Mouse (Mus musculus): Measurements from ENCODE around the gene Ipmk. TPM values are rescaled to one million over a fixed set of nuclear protein-coding genes. Genes with fewer than 3 reads are reported as not detected.

The Ipmk gene
- polyA plus RNA-seq, 1 experiment: 0.52 TPM

- H3K27me3 ChIP-seq (ENCODE audit: control insufficient read depth): no peaks in the 10 kb centered on the region
- no peaks in the 10 kb centered on the region for H3K9me3 ChIP-seq (ENCODE audit: control insufficient read depth, low read length)
- H3K4me1 ChIP-seq (ENCODE audit: control insufficient read depth): no peaks in the 10 kb centered on the region
- H3K4me3 ChIP-seq (replicated peaks): no peak overlapping the region
- H3K36me3 ChIP-seq (ENCODE audit: control insufficient read depth): peaks cover 84% of the 10 kb centered on the region
- no peak for TF ChIP-seq TAL1 (IDR thresholded peaks at IDR 0.05; ENCODE audit: low read length)
- no peak for TF ChIP-seq GATA1 (IDR thresholded peaks at IDR 0.05; ENCODE audit: low read length)
Measured at GRCm38 (mm10) chr10:71332859-71333258, 14.7 kb upstream of the Ipmk start.

GRCm38 (mm10) chr10:71337733-71338132 lies 9.8 kb upstream of the Ipmk start:
- peaks cover 67% of the 10 kb centered on the region for H3K36me3 ChIP-seq (ENCODE audit: control insufficient read depth)
- no peaks in the 10 kb centered on the region for H3K27me3 ChIP-seq (ENCODE audit: control insufficient read depth)
- H3K4me3 ChIP-seq (replicated peaks): no peak overlapping the region
- no peaks in the 10 kb centered on the region for H3K9me3 ChIP-seq (ENCODE audit: control insufficient read depth, low read length)
- peaks cover 30% of the 10 kb centered on the region for H3K4me1 ChIP-seq (ENCODE audit: control insufficient read depth)
- TF ChIP-seq TAL1 (IDR thresholded peaks at IDR 0.05; ENCODE audit: low read length) (no peak), GATA1 (IDR thresholded peaks at IDR 0.05; ENCODE audit: low read length) (no peak)

- Histone ChIP-seq H3K9me3 (ENCODE audit: control insufficient read depth, low read length) (no peaks in the 10 kb centered on the region), H3K36me3 (ENCODE audit: control insufficient read depth) (peaks cover 61% of the 10 kb centered on the region), H3K4me3 (replicated peaks) (no peak overlapping the region), H3K4me1 (ENCODE audit: control insufficient read depth) (peaks cover 35% of the 10 kb centered on the region), H3K27me3 (ENCODE audit: control insufficient read depth) (no peaks in the 10 kb centered on the region)
- TF ChIP-seq GATA1 (IDR thresholded peaks at IDR 0.05; ENCODE audit: low read length) (no peak), TAL1 (IDR thresholded peaks at IDR 0.05; ENCODE audit: low read length) (no peak)
Measured at GRCm38 (mm10) chr10:71338156-71338905, 9.2 kb upstream of the Ipmk start.

- Histone ChIP-seq H3K4me1 (ENCODE audit: control insufficient read depth) (peaks cover 41% of the 10 kb centered on the region), H3K4me3 (replicated peaks) (no peak overlapping the region), H3K9me3 (ENCODE audit: control insufficient read depth, low read length) (no peaks in the 10 kb centered on the region), H3K36me3 (ENCODE audit: control insufficient read depth) (peaks cover 50% of the 10 kb centered on the region), H3K27me3 (ENCODE audit: control insufficient read depth) (no peaks in the 10 kb centered on the region)
- TF ChIP-seq TAL1 (IDR thresholded peaks at IDR 0.05; ENCODE audit: low read length) (no peak), GATA1 (IDR thresholded peaks at IDR 0.05; ENCODE audit: low read length) (no peak)
Measured at GRCm38 (mm10) chr10:71339463-71339862, 8.1 kb upstream of the Ipmk start.

GRCm38 (mm10) chr10:71340195-71340594 lies 7.4 kb upstream of the Ipmk start:
- peaks cover 43% of the 10 kb centered on the region for H3K36me3 ChIP-seq (ENCODE audit: control insufficient read depth)
- H3K27me3 ChIP-seq (ENCODE audit: control insufficient read depth): no peaks in the 10 kb centered on the region
- TF ChIP-seq GATA1 (IDR thresholded peaks at IDR 0.05; ENCODE audit: low read length) (no peak), TAL1 (IDR thresholded peaks at IDR 0.05; ENCODE audit: low read length) (no peak)
- H3K4me3 ChIP-seq (replicated peaks): no peak overlapping the region
- H3K4me1 ChIP-seq (ENCODE audit: control insufficient read depth): peaks cover 46% of the 10 kb centered on the region
- H3K9me3 ChIP-seq (ENCODE audit: control insufficient read depth, low read length): no peaks in the 10 kb centered on the region

- peaks cover 32% of the 10 kb centered on the region for H3K36me3 ChIP-seq (ENCODE audit: control insufficient read depth)
- H3K9me3 ChIP-seq (ENCODE audit: control insufficient read depth, low read length): no peaks in the 10 kb centered on the region
- H3K27me3 ChIP-seq (ENCODE audit: control insufficient read depth): no peaks in the 10 kb centered on the region
- peaks cover 56% of the 10 kb centered on the region for H3K4me1 ChIP-seq (ENCODE audit: control insufficient read depth)
- TF ChIP-seq TAL1 (IDR thresholded peaks at IDR 0.05; ENCODE audit: low read length): no peak
- no peak for TF ChIP-seq GATA1 (IDR thresholded peaks at IDR 0.05; ENCODE audit: low read length)
- H3K4me3 ChIP-seq (replicated peaks): no peak overlapping the region
Measured at GRCm38 (mm10) chr10:71341290-71341689, 6.3 kb upstream of the Ipmk start.

GRCm38 (mm10) chr10:71342030-71342805 lies 5.3 kb upstream of the Ipmk start:
- no peak overlapping the region for H3K4me3 ChIP-seq (replicated peaks)
- no peaks in the 10 kb centered on the region for H3K27me3 ChIP-seq (ENCODE audit: control insufficient read depth)
- peaks cover 24% of the 10 kb centered on the region for H3K36me3 ChIP-seq (ENCODE audit: control insufficient read depth)
- no peaks in the 10 kb centered on the region for H3K9me3 ChIP-seq (ENCODE audit: control insufficient read depth, low read length)
- peaks cover 64% of the 10 kb centered on the region for H3K4me1 ChIP-seq (ENCODE audit: control insufficient read depth)
- TF ChIP-seq GATA1 (IDR thresholded peaks at IDR 0.05; ENCODE audit: low read length) (no peak), TAL1 (IDR thresholded peaks at IDR 0.05; ENCODE audit: low read length) (no peak)

GRCm38 (mm10) chr10:71343130-71343529 lies 4.4 kb upstream of the Ipmk start:
- Histone ChIP-seq H3K27me3 (ENCODE audit: control insufficient read depth) (no peaks in the 10 kb centered on the region), H3K9me3 (ENCODE audit: control insufficient read depth, low read length) (no peaks in the 10 kb centered on the region), H3K4me3 (replicated peaks) (peak overlapping the region; percentile 72), H3K4me1 (ENCODE audit: control insufficient read depth) (peaks cover 70% of the 10 kb centered on the region), H3K36me3 (ENCODE audit: control insufficient read depth) (peaks cover 24% of the 10 kb centered on the region)
- TF ChIP-seq TAL1 (IDR thresholded peaks at IDR 0.05; ENCODE audit: low read length) (no peak), GATA1 (IDR thresholded peaks at IDR 0.05; ENCODE audit: low read length) (no peak)

GRCm38 (mm10) chr10:71343567-71344265 lies 3.8 kb upstream of the Ipmk start:
- H3K4me1 ChIP-seq (ENCODE audit: control insufficient read depth): peaks cover 73% of the 10 kb centered on the region
- TF ChIP-seq GATA1 (IDR thresholded peaks at IDR 0.05; ENCODE audit: low read length): no peak
- no peak for TF ChIP-seq TAL1 (IDR thresholded peaks at IDR 0.05; ENCODE audit: low read length)

More at GRCm38 (mm10) chr10:71343567-71344265, 3.8 kb upstream of the Ipmk start:
- Histone ChIP-seq H3K27me3 (ENCODE audit: control insufficient read depth) (no peaks in the 10 kb centered on the region), H3K9me3 (ENCODE audit: control insufficient read depth, low read length) (no peaks in the 10 kb centered on the region), H3K36me3 (ENCODE audit: control insufficient read depth) (peaks cover 24% of the 10 kb centered on the region), H3K4me3 (replicated peaks) (peak overlapping the region; percentile 72)
